Mouse (Mus musculus) brain, embryonic 14.5 days (tissue): ENCODE data around the gene Eml1.

Experiments used
- CTCF ChIP-seq: fragments of 200-500 bp; IDR thresholded peaks from 2 replicates; pipeline ENCODE4 v1.5.1; 2012; ENCODE audit warnings: inconsistent platforms, mild to moderate bottlenecking, moderate library complexity, borderline replicate concordance; ENCODE audit not compliant: insufficient read depth, insufficient read length; ENCODE audit errors: extremely low read depth
- POLR2A ChIP-seq: fragments of 200-500 bp; IDR thresholded peaks from 2 replicates; pipeline ENCODE4 v1.6.1; 2012; ENCODE audit warnings: mild to moderate bottlenecking, inconsistent platforms, borderline replicate concordance; ENCODE audit not compliant: poor library complexity, insufficient read depth, insufficient read length, severe bottlenecking; ENCODE audit errors: extremely low read depth

DNA sequence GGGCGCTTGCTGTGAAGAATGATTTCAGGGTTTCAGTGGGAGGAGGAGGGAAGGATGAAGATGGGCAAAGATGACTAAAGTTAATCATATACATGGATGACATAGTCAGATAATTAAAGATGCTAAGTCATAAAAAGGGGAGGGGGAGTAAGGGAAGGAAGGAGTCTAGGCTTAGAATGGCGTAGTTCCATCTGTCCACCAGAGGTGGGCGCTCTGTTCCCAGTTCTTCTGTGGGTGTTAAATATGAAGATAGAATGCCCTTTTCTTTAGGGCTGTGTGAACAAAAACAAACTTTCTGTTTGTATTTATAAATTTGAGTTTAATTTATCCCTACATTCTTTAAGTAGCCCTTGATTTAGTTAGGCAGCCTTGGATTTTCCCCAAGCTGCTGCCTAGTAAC, 192.5 kb downstream of the Eml1 start:
- no peak for TF ChIP-seq POLR2A
- peak; percentile 52; the same call in 1 of the 2 replicates for TF ChIP-seq CTCF
